Mouse (Mus musculus) spleen, adult 2 months (tissue): Measurements from ENCODE around the gene Larp4.

Experiments
- CTCF ChIP-seq: fragments of 200-500 bp; IDR thresholded peaks from 2 replicates; pipeline ENCODE4 v1.5.1; 2011; ENCODE audit warnings: mild to moderate bottlenecking, inconsistent platforms; ENCODE audit not compliant: insufficient read depth, insufficient read length, insufficient replicate concordance; ENCODE audit errors: extremely low read depth
- POLR2A ChIP-seq: fragments of 200-500 bp; IDR thresholded peaks from 2 replicates; pipeline ENCODE4 v1.6.1; 2011; ENCODE audit warnings: low read depth, low read length, inconsistent platforms

DNA sequence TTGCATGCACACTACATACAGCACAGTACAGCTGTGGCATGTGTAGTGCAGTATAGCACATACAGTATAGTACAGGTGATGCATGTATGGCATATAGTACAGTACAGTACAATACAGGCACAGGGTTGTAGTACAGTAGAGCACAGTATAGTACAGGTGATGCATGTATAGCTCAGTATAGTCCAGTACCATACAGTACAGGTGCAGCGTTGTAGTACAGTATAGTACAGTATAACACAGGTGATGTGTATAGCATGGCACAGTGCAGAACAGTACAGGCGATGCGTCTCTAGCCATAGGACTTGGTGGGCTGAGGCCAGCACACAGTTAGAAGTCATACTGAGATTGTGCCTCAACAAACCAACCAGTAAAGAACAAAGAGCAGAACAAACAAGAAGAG is 91.5 kb downstream of the Larp4 start:
- no peak for TF ChIP-seq POLR2A
- TF ChIP-seq CTCF = no peak
